Mouse (Mus musculus): Measurements from ENCODE around the gene Larp7.

Gene Larp7

DNA sequence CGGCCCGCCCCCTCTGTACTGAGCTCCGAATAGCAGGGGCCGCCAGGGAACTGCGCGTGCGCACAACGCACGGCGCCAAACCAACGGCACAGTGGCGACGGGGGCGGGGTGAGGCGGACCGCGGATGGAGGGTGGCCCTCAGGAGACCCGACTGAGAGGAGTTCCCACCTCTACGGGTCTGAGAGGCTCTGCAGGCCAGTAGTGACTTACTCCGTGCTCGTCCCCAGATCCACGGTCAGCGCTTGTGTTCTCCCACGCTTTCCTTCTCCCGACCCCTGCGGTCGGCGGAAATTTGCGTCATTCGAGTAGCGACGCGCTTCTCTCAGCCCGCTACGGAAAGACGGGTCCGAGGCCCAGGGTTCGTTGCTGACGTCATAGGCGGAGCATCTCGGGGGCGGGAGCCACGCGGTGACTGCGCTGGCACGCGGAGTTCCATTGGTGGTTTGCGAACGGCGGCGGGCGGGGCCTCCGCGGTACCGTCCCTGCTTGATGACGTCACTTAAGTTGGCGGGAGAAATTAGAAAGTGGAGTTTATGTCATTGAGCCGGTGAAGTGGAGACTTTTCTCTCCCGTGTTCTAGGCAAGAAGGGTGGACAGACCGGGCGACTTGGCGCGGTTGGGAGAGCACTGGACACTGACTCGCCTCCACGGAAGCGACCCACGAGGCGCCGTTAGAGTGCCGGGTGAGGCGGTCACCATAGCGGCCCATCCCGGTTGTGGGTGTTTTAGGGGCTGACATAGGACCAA lies at the start of gene Larp7, which contains the start of gene Zgrf1:
TSS of gene Larp7 (minus strand) at position 377 of the 747 bp plus-strand sequence.
TSS of gene Zgrf1 (plus strand) at position 517 of the 747 bp plus-strand sequence.
- in situ Hi-C loops (cut with MboI, MseI), result no loop called here

DNA sequence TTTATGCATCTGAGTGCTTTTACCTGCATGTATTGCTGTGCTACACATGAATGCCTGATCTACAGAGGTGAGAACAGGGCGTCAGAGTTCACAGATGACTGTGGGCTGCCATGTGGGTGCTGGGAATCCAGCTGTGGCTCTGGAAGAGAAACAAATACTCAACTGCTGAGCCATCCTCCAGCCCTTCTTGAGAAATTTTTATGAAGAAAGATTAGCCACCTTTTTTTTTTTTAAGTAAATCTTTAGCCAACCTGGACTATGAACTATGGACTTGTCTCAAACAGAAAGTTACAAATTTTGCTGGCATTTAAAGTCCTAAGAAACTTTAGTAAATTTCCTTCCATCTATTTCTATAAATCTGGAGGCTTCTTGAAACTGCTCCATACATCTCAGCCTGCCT lies 44.0 kb upstream of the Larp7 start:
- in situ Hi-C loops (cut with MboI, MseI), result no loop called here

DNA sequence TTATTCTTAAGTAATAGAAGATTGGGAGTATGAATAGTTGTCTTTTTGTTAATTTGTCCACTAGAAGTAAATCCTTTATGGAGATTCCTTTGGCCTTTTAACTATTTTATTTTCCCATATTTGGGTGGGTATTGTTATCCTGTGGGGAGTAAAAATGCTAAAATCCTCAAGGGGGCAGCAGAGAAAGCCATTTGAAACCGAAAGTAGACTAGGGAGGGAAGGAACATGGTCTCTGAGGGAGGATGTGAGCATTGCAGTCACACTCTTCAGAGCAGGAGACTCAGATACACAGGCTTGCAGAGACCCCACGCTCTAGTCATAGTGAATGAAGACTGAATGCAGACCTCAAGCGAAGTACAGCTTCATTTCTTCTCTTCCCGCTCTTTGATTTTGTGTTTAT lies 19.4 kb upstream of the Larp7 start:
- in situ Hi-C loops (cut with MboI, MseI), result no loop called here

DNA sequence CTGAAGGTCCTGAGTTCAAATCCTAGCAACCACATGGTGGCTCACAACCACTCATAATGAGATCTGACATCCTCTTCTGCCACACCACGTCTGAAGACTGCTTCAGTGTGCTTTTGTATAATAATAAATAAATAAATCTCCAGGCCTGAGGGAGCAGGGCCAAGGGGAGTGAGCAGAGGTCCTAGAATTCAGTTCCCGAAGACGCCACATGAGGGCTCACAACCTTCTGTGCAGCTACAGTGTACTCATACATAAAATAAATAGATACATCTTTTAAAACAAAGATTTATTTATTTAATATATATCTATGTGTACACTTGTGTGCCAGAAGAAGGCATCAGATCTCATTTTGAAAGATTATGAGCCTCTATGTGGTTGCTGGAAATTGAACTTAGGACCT lies 12.0 kb upstream of the Larp7 start:
- in situ Hi-C loops (cut with MboI, MseI), result no loop called here

DNA sequence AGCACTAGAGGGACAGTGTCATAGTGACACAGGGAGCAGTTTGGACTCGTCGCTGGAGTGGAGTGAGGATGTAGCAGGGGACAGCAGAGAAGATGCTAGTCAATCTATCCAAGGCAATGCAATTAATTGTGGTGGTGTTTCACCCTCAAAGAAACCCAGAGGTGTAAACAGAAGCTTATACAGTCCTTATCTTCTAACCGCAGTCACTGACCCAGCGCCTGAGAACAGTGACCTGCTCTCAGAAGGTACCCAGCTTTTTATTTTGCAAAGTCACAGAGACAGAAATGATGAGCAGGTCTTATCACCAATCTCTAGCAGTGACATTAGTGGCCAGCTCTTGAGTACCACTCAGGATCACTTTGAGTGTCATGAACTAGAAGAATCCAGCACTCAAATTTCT lies 9.8 kb upstream of the Larp7 start:
- in situ Hi-C loops (cut with MboI, MseI), result no loop called here

DNA sequence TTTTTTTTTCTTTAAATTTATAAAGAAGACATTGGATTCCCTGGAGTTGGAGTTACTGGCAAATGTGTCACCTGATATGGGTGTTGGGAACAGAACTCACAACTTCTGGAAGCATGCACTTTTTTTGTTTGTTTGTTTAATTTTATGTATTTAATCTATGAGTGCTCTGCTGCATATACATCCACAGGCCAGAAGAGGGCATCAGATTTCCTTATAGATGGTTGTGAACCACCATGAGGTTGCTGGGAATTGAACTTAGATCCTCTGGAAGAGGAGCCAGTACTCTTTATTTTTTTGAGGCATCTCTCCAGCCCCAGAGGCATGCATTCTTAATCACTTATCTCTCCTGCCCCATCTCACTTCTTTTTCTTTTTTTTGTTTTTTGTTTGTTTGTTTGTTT lies 5.1 kb upstream of the Larp7 start:
- in situ Hi-C loops (cut with MboI, MseI), result no loop called here

DNA sequence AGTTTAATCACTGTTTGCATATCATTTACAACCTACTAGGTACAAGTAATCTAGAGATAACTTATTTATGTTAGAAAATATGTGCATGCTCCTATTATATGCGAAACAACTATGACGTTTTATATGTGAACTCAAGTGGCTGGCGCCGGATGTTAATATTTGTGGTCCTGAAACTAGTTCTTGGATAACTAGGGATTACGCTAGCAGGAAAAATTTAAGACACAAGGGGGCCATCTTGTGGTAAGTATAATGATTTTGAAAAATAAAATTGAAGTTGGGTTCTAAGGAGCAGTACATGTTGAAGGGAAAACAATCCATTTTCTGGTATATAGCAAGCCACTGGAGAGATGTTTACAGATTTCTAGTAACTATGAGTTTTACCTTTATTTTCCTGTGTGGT lies 1.6 kb upstream of the Larp7 start:
- in situ Hi-C loops (cut with MboI, MseI), result no loop called here

DNA sequence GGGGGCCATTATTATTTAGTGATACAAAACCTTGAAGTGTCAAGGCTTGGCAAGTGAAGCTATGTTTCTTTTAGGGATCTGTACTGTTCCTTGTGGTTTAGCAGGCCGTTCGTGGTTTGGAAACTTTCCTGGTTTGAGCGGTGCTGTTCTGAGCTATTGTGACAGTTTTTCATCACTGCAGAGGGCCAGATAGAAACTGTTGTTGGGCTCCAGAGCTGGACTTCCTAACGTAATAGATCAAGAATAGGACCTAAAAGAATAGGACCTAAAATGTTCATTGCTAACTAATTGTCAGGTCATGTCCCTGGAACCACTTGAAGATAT lies 533 bp upstream of the Larp7 start:
- in situ Hi-C loops (cut with MboI, MseI), result no loop called here

DNA sequence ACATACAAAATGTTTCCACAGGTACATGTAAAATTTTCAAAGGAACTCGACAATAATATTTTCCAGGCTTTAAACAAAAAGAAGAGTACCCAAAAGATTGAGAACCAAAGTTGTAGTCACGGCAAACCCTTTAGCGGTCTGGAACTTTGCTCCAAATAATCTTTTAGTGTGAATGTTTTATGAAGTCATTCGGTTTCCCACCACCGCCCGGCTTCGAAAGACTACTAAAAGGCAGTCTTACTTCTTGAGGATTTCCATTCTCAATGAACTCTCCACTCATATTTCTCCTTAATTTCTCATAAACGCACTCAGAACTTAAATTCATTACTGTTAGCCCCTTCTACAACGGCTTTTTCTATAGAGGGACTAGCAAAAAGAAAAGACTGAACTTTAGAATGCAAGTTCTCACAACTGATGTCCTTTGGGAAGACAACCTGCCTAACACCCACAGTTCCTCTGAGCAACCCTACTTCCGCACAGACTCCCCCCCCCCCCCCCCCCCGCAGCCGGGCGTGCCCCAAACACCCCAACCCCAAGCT lies 646 bp downstream of the Larp7 start:
- in situ Hi-C loops (cut with MboI, MseI), result no loop called here

DNA sequence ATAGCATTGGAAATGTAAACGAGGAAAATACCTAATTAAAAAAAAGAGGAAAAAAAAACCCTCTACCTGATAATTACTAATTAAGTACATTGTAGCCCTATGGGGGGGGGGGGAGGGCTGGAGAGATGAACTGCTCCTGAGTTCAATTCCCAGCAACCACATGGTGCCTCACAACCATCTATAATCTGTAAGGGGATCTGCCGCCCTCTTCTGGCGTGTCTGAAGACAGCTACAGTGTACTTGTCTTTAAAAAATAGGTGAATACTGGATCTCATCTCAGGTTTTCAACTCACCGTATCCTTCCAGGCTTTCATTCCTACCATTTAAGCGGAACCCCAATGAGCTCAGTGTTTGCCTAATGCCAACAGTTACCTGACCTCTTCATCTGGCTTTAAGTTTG lies 5.3 kb downstream of the Larp7 start:
- in situ Hi-C loops (cut with MboI, MseI), result loop anchor here (10.0 kb wide), 1 partner anchor 577 kb away; no protein-coding TSS in a partner anchor

DNA sequence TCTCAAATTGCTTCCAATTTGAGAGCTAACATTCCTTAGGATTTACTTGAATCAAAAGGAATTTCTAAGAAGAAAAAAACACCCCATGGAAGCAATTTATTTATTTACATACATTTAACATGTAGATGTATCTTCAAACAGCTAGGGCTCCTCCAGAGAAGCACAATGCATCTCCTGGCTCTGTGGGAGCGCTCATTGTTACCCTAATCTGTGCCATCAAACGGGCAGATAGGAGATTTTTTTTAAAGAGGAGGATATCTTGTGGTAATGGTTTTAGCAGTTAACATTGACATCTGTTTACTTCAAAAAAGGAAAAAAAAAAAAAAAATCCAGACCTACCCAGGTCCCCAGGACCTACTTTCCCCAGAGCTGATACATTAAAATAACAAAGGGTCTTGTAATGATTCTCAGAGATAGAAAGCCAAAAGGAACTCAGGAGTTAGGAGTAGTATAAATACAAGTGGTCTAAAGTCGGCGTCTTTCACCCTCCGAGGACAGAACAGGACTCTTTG lies 8.5 kb downstream of the Larp7 start:
- in situ Hi-C loops (cut with MboI, MseI), result loop anchor here (5.0 to 10.0 kb wide), 2 partner anchors 212 to 580 kb away; no protein-coding TSS in a partner anchor

DNA sequence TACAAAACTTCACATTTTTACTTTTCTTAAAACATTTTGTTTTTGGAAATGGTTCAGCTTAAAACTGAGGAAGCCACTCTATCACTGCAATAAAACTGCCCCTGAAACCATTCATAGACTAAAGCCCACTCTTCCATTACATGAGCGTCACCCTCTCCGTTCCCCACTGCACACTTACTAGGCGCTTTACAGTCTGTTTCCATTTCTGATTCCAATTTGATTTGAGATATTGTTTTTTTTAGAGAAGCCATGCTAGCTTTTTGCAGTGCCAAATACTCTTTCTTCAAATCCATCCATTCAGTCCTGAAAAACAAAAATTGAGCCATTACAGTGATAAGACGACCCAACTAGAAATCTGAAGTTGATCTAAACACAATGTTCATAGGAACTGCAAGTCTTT lies 9.2 kb downstream of the Larp7 start:
- in situ Hi-C loops (cut with MboI, MseI), result loop anchor here (5.0 to 10.0 kb wide), 2 partner anchors 212 to 581 kb away; no protein-coding TSS in a partner anchor

DNA sequence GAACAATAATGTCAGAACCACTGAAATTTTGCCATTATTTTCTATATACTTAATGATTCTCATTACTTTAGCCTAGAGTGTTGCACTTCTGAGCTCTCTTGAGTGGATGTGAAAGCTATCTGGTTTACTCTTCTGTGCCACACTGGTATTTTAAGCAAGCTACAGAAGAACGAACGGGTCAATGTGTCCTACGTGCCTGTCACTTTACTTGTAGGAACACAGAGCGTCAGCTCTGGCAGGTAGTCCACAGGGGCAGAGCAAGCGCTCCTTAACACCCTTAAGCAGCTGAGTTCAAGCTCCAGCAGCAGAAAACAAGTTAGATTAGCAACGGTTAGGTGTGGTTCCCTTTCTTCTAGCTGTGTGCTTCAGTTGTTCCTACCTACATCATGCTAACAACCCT lies 14.0 kb downstream of the Larp7 start:
- in situ Hi-C loops (cut with MboI, MseI), result no loop called here

DNA sequence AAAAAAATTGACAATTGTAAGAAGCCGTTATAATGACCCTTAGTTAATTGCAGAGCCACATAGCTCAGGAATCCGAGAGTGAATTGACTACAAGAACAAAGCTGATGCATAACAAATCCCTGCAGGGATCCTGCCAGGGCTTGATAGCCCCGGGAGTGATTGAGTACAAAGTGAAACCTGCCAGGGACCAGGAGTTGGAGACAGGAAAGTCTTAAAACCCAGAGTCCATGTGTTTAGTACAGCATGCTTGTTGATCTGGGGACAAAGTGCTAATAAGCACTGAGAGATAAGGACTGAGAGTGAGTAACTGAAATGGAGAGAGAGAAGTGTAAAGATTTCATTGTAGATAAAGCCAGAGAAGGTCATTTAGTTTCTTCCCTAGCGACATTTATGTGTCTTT lies 22.9 kb downstream of the Larp7 start:
- in situ Hi-C loops (cut with MboI, MseI), result no loop called here

DNA sequence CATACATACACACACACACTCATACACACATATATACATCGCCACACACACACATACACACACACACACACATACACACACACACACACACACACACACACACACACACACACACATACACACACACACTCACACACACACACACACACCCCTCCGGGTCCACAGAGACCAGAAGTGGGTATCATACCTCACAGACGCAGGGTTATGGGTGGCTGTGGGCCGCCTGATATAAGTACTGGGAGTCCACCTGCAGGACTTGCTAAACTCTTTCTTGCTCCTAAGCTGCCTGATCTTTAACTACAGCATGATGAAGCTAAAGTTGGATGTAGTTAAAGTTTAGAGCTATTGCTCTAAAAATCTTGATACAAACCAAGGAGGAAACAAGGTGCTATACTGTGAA lies 23.3 kb downstream of the Larp7 start:
- in situ Hi-C loops (cut with MboI, MseI), result no loop called here

DNA sequence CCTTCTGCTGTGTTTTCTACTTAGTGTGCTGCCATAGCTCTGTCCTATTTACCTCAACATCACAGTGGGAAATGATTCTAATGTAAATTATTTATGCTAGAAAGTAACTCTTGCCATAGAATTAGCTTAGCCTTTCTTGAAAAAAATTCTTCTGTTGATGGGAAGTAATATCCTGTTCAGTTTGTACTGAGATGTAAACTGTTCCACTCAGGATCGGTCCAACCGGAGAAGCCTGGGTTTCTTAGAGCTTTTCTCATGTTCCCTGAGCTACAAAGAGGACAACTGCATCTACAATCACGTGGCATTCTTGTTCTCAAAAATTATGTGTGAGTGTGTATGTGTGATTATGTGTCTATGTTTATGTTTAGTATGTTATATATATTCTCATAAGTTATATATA lies 23.9 kb downstream of the Larp7 start:
- in situ Hi-C loops (cut with MboI, MseI), result no loop called here

DNA sequence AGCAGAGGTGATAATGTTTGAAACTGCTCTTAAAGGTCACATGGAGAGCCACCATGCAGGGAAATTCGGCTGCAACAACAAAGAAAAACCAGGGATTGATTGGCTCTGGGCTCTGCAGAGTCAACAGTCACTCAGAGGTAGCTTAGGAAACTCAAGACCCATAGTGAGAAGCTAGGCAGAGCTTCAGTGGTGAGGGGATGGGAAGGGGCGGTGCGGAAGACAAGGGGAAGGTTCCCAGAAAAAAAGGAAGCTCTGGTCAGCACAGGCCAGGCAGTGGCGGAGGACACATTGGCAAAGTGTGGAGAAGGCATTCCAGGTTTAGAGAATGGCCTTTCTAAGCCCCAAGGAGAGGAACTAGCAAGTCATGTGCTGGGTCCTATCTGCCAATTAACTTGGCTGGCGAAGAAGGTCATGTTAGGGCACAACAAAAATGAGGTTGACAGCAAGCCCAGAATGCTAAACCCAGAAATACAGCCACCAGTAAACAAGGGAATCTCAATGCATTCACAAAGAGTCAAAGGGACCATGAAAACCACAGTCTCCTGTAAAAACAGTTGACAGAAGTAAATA lies 25.6 kb downstream of the Larp7 start:
- in situ Hi-C loops (cut with MboI, MseI), result no loop called here

DNA sequence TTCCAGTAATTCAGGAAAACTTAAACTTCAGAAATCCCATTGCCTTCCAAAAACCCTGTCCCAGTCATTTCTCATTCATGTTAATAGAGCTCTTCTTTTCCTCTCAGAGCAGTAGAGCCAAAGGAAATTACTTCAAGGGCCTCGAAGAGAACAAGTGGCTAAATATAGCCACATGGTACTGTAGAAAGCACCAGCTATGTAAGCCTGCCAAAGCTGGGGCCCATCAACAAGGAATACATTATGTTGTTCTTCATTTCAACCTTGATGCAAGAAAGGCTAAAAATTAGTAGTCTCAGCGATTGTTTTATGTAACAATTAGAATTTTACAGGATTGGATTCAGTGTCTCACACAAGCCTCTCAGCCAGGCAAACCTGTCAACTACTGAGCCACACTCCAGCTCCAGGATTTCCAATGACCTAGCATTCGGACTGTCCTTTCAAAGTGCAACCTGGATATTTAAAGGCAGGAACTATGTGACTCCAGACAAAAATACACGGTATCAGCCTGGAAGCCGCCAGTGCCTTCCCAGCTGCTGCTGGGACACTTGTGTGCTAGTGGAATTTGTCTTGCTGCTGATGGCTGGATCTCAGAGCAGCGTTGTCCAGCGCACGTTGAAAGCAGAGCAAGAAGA lies 27.8 kb downstream of the Larp7 start:
- in situ Hi-C loops (cut with MboI, MseI), result no loop called here

DNA sequence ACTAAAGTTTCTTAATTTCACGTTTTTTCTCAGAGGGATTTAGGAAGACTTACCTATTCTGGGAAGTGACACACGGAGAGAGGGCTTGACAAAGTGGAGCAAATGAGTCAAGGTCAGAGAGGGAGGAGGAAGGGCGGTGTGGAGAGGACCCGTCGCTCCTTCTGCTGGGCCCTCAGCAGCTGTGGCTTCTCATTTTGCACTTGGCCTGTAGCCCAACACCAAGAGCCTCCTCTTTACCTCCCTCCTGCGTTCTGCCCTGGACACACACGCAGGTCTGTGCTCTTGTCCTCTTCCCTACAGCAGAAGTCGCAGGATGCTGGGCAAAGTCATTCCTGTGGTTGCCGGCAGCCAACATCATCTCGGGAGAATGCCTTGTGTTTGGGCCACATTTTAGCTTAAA lies 32.0 kb downstream of the Larp7 start:
- in situ Hi-C loops (cut with MboI, MseI), result no loop called here

DNA sequence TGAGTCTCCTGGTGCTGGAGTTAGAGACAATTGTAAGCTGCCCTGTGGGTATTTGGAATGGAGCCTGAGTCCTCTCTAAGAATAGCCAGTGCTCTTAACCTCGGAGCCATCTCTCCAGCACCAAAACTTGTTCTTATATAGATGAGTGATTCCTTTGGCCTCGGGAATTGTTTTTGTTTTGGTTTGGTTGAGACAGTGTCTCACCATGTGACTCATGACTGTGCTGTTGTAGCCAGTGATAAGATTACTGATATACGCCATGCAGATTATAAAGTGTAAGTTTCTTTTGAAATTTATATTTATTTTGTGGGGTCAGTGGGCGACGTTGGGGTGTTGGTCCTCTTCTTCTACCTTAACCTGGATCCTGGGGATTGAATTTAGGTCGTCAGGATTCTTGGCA lies 32.8 kb downstream of the Larp7 start:
- in situ Hi-C loops (cut with MboI, MseI), result no loop called here

DNA sequence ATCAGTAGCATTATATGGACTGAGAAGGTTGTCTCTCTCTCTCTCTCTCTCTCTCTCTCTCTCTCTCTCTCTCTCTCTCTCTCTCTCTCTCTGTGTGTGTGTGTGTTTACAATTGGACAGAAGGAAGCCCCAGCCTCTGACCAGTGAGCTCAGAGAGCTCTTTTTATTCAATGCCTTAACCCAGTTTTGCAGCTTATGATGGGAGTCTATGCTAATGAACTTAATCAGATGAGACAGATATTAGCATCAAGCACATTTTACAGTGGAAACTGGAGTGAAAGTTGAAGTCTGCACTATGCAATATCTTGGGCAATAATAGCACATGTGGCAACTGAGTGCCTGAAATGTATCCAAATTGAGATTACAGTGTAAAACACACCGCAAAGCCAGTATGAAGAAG lies 37.9 kb downstream of the Larp7 start:
- in situ Hi-C loops (cut with MboI, MseI), result no loop called here

DNA sequence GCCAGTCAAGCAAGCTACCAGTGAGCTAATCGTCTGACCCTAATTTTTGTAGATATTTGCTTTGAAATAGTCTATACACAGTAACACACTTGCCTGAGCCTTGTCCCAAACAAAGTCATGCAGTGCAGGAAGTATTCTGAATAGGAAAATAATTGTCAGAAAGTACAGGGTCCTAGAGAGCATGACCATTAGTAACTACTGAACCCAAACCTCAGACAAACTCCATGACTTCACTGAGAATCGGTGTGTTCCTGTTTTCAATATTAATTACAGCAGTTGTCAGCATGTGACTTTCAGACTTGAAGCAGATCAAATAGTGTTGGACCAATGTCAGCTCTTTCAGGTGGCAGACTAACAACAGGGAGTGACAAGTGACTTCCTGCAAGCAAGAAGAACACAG lies 39.5 kb downstream of the Larp7 start:
- in situ Hi-C loops (cut with MboI, MseI), result no loop called here
